Comparison of ENCODE assay signal across 8 mouse cellular contexts in genomic region chrX:38250352-38250950, GRCm38 (mm10). TPM values are rescaled to one million over a fixed set of nuclear protein-coding genes. Genes with fewer than 3 reads are reported as not detected.
DNase-seq lines count a peak whose midpoint lies in the region; ATAC-seq lines count a peak whose summit lies in the region.

No protein-coding gene starts in this region.

- H3K36me3 ChIP-seq in hindbrain, embryonic 11.5 days (ENCODE audit: control insufficient read depth, insufficient read depth, low read length), result no peaks in the 10 kb centered on the region
- H3K36me3 ChIP-seq in liver, embryonic 11.5 days (ENCODE audit: control insufficient read depth, insufficient read depth, low read length), result no peaks in the 10 kb centered on the region
- no peaks in the 10 kb centered on the region for H3K36me3 ChIP-seq in neural tube, embryonic 11.5 days (ENCODE audit: control insufficient read depth, insufficient read depth, low read length)

- no peaks in the 10 kb centered on the region for H3K9me3 ChIP-seq in hindbrain, embryonic 11.5 days (ENCODE audit: control insufficient read depth, low read length)
- H3K9me3 ChIP-seq in liver, embryonic 11.5 days (ENCODE audit: control insufficient read depth, low read length), result no peaks in the 10 kb centered on the region
- H3K9me3 ChIP-seq in neural tube, embryonic 11.5 days (ENCODE audit: control insufficient read depth, low read length), result no peaks in the 10 kb centered on the region

- peak; percentile 43 for ATAC-seq in hindbrain, embryonic 11.5 days (ENCODE audit: low FRiP score)
- ATAC-seq in liver, embryonic 11.5 days (replicated peaks; ENCODE audit: low FRiP score), result no peak
- ATAC-seq in neural tube, embryonic 11.5 days (ENCODE audit: insufficient read depth, low FRiP score, low TSS enrichment), result 0 out of 2 replicates have a peak, but pooled peaks have one; percentile 33
- ATAC-seq in erythroid progenitor cell, adult 5-6 weeks (replicated peaks; ENCODE audit: low FRiP score, poor library complexity, severe bottlenecking), result no peak

- H3K4me3 ChIP-seq in hindbrain, embryonic 11.5 days (ENCODE audit: low read depth, low read length), result 0 out of 2 replicates have a peak overlapping the region, but pooled peaks have one; percentile 13
- peak overlapping the region; percentile 24; the same call in 1 of the 2 replicates for H3K4me3 ChIP-seq in liver, embryonic 11.5 days (ENCODE audit: low read depth, low read length)
- peak overlapping the region; percentile 32; the same call in 1 of the 2 replicates for H3K4me3 ChIP-seq in neural tube, embryonic 11.5 days (ENCODE audit: low read depth, low read length)

- no peaks in the 10 kb centered on the region for H3K4me1 ChIP-seq in hindbrain, embryonic 11.5 days (replicated peaks; ENCODE audit: control insufficient read depth, insufficient read depth, low read length)
- no peaks in the 10 kb centered on the region for H3K4me1 ChIP-seq in liver, embryonic 11.5 days (replicated peaks; ENCODE audit: control insufficient read depth, insufficient read depth, low read length)
- no peaks in the 10 kb centered on the region for H3K4me1 ChIP-seq in neural tube, embryonic 11.5 days (ENCODE audit: control insufficient read depth, insufficient read depth, low read length)

- DNase-seq in cerebellum, postnatal 36 days, result peak; percentile 10 to 16
- no peak for DNase-seq in cerebellum, adult 11-12 months
- peak; percentile 10 for DNase-seq in CD4-positive helper T cell, adult 2 months (ENCODE audit: low read depth, low spot score)
- peak; percentile 53 for DNase-seq in embryo, embryonic 11 days
- DNase-seq in hindbrain, embryonic 11.5 days (ENCODE audit: low spot score), result peak; percentile 32
- no peak for DNase-seq in liver, embryonic 11.5 days (ENCODE audit: low spot score)
- peak; percentile 40 for DNase-seq in neural tube, embryonic 11.5 days (ENCODE audit: low spot score)

- H3K4me2 ChIP-seq in hindbrain, embryonic 11.5 days (replicated peaks; ENCODE audit: low read depth, low read length), result peak overlapping the region; percentile 69
- peak overlapping the region; percentile 48 for H3K4me2 ChIP-seq in liver, embryonic 11.5 days
- H3K4me2 ChIP-seq in neural tube, embryonic 11.5 days (ENCODE audit: low read depth), result peak overlapping the region; percentile 64

- H3K9ac ChIP-seq in hindbrain, embryonic 11.5 days (ENCODE audit: low read depth, low read length), result no peak overlapping the region
- H3K9ac ChIP-seq in liver, embryonic 11.5 days (ENCODE audit: low read depth, low read length), result no peak overlapping the region
- H3K9ac ChIP-seq in neural tube, embryonic 11.5 days (ENCODE audit: low read length), result no peak overlapping the region

- no peaks in the 10 kb centered on the region for H3K27me3 ChIP-seq in hindbrain, embryonic 11.5 days (ENCODE audit: control insufficient read depth, insufficient read depth, low read length)
- H3K27me3 ChIP-seq in liver, embryonic 11.5 days (replicated peaks; ENCODE audit: control insufficient read depth, insufficient read depth, low read length), result peaks cover 25% of the 10 kb centered on the region
- H3K27me3 ChIP-seq in neural tube, embryonic 11.5 days (ENCODE audit: control insufficient read depth, insufficient read depth, low read length), result no peaks in the 10 kb centered on the region

- WGBS in hindbrain, embryonic 11.5 days, result 18% methylated on average over 17 of the region's 18 CpGs
- 22% methylated on average over 18 of the region's 18 CpGs for WGBS in liver, embryonic 11.5 days
- 18% methylated on average over 18 of the region's 18 CpGs for WGBS in neural tube, embryonic 11.5 days

- no peak overlapping the region for H3K27ac ChIP-seq in hindbrain, embryonic 11.5 days (ENCODE audit: low read depth, low read length)
- no peak overlapping the region for H3K27ac ChIP-seq in liver, embryonic 11.5 days (ENCODE audit: low read depth, low read length)
- H3K27ac ChIP-seq in neural tube, embryonic 11.5 days (ENCODE audit: low read depth, low read length), result no peak overlapping the region

RNA-seq across cellular contexts. Expression of gene Tmem255a, which starts 1.8 kb away (rescaled TPM):
- 19.7 and 20.6 TPM in 2 replicates for polyA plus RNA-seq in hindbrain, embryonic 11.5 days (2014; fragmentation: Nextera tagmentation; extraction: Ambion mirVana)
- 11.4 and 11.5 TPM in 2 replicates for polyA plus RNA-seq in liver, embryonic 11.5 days (2014; fragmentation: Nextera tagmentation; extraction: Ambion mirVana)
- polyA plus RNA-seq in neural tube, embryonic 11.5 days (2014; fragmentation: Nextera tagmentation; extraction: Ambion mirVana), result 28.1 and 28.8 TPM in 2 replicates
- total RNA-seq in erythroid progenitor cell, adult 5-6 weeks (2015; ENCODE audit: low replicate concordance), result not detected in 2 replicates
- 0.91 TPM in 1 of 2 replicates, not detected in the other for total RNA-seq in erythroid progenitor cell, adult 5-6 weeks (2017; ENCODE audit: low replicate concordance)

Comparison
In these comparisons a context has a peak if more than half of its experiments do, and no peak if none do; other contexts are left out.
1. DNase-seq: peak in cerebellum, postnatal 36 days (2 of 2), CD4-positive helper T cell, adult 2 months (single experiment), embryo, embryonic 11 days (single experiment), hindbrain, embryonic 11.5 days (single experiment) and neural tube, embryonic 11.5 days (single experiment); none in cerebellum, adult 11-12 months (single experiment) and liver, embryonic 11.5 days (single experiment).
2. ATAC-seq: peak in hindbrain, embryonic 11.5 days (single experiment) and neural tube, embryonic 11.5 days (single experiment); none in liver, embryonic 11.5 days (single experiment) and erythroid progenitor cell, adult 5-6 weeks (single experiment).
3. Peak in every context shown above with its lines, with median percentiles within 50 percentile points of each other: H3K4me2 ChIP-seq and H3K4me3 ChIP-seq.